Mouse (Mus musculus): Measurements from ENCODE around the gene Gm42878. TPM values are rescaled to one million over a fixed set of nuclear protein-coding genes. Genes with fewer than 3 reads are reported as not detected.

Gm42878 gene
- polyA plus RNA-seq (2017; shearing (Covaris generic)), result not detected

GRCm38 (mm10) chr5:121544910-121545792 lies at the start of gene Gm42878, which contains the start of gene Adam1a:
Gene Gm42878 (minus strand): TSS chr5:121545482.
Gene Adam1a (minus strand): TSS chr5:121545482.

DNA sequence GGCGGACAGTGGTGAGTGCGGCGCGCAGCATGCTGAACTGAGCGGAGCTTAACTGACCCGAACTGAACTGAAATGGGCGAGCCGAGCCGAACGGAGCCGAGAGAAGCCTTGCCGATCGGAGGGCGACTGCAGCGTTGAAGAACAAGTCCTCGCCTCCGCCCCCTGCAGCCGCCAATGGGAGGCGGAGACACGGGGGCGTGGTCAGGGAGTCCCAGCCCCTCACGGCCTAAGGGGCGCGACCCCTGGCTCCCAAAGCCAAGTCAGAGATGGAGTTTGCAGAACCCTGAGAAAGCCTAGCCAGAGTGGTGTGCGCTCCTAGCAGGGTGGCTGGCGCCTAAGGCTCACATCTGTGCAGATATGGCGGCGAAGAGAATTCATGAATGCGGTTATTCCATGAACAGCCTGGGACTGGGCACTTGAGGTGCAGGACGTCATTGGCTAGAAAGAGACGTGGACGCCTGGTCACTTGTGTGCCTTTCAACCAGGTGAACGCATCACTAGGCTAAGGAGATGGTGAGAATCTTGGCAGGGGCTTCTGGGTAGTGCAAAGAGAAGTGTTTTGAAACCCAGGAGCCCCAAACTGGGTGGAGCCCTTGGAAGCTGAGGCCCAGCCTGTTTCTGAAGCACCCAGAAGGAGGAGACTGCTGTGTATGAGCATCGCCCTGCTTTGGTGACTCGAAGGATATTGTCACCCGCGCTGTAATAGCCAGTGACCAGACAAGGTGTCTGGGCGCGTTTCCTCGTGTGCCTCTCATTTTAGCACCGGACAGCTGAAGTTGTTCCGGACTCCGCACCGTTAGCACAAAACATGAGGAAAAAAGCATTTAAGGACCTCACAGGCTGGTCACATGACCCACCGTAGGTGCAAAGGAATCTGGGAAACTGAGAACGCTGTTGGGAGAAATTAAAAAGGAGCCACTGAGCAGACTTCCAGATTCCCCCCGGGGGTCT lies 48.4 kb upstream of the Gm42878 start, which contains the start of gene Aldh2:
Gene Aldh2 (minus strand): TSS at position 374 of the 951 bp plus-strand sequence.

GRCm38 (mm10) chr5:121545793-121546529 lies 679 bp upstream of the Gm42878 start, which contains the start of gene Mapkapk5:
Gene Mapkapk5 (minus strand): TSS chr5:121545905.

GRCm38 (mm10) chr5:121503231-121503630 lies 42.1 kb downstream of the Gm42878 start, which contains the start of gene Adam1b:
Gene Adam1b (minus strand): TSS chr5:121503435.

Other genes with a start within 250 kb of the Gm42878 start
- gene Trafd1, start 159.8 kb downstream of the Gm42878 start, polyA plus RNA-seq (2017; shearing (Covaris generic)), result 68.0 TPM
- 46.3 TPM for gene Naa25, start 147.5 kb downstream of the Gm42878 start, polyA plus RNA-seq (2017; shearing (Covaris generic))
- 2.4 TPM for gene Tmem116, start 93.6 kb downstream of the Gm42878 start, polyA plus RNA-seq (2017; shearing (Covaris generic))
- 46.2 TPM for gene Erp29, start 93.0 kb downstream of the Gm42878 start, polyA plus RNA-seq (2017; shearing (Covaris generic))
- not detected for gene Adam1b, start 42.0 kb downstream of the Gm42878 start, polyA plus RNA-seq (2017; shearing (Covaris generic))
- 0.90 TPM for gene Adam1a, start within 50 bp of the Gm42878 start, polyA plus RNA-seq (2017; shearing (Covaris generic))
- gene Mapkapk5, start 423 bp upstream of the Gm42878 start, polyA plus RNA-seq (2017; shearing (Covaris generic)), result 73.2 TPM
- gene Aldh2, start 48.3 kb upstream of the Gm42878 start, polyA plus RNA-seq (2017; shearing (Covaris generic)), result 43.9 TPM
- gene Acad12, start 73.5 kb upstream of the Gm42878 start, polyA plus RNA-seq (2017; shearing (Covaris generic)), result 1.5 TPM
- gene Acad10, start 115.0 kb upstream of the Gm42878 start, polyA plus RNA-seq (2017; shearing (Covaris generic)), result 9.9 TPM
- gene Brap, start 115.1 kb upstream of the Gm42878 start, polyA plus RNA-seq (2017; shearing (Covaris generic)), result 113 TPM
- gene Atxn2, start 165.9 kb upstream of the Gm42878 start, polyA plus RNA-seq (2017; shearing (Covaris generic)), result 70.4 TPM

Measured in naive thymus-derived CD4-positive, alpha-beta T cell, adult 5 months (primary cell).